Mouse (Mus musculus) forebrain, embryonic 14.5 days (tissue): ENCODE measurements around the gene Gm20388. TPM values are rescaled to one million over a fixed set of nuclear protein-coding genes. Genes with fewer than 3 reads are reported as not detected.
A peak's percentile ranks its signal among the peaks of the same experiment; 100 is the strongest.

Source experiments
- ATAC-seq: fragments of 200-750 bp; cut with Nextera tagmentation; 2 replicates; pipeline ENCODE4 v1.8.0; 2017; ENCODE audit warnings: mild to moderate bottlenecking, moderate library complexity
- DNase-seq: peaks from one replicate; pipeline ENCODE4 v3.0.0-alpha.2; 2015; ENCODE audit warnings: low spot score
- H3K27ac ChIP-seq: fragments of 300-500 bp; sonication (generic); 2 replicates; pipeline ENCODE4 v1.5.1; 2014; ENCODE audit warnings: low read depth, mild to moderate bottlenecking, control low read depth, low read length, moderate library complexity
- H3K27me3 ChIP-seq: fragments of 300-500 bp; sonication (generic); replicated peaks from 2 replicates; pipeline ENCODE4 v1.6.1; 2014; ENCODE audit warnings: low read length, control low read depth, mixed read lengths; ENCODE audit not compliant: control insufficient read depth, insufficient read depth
- H3K36me3 ChIP-seq: fragments of 300-500 bp; sonication (generic); 2 replicates; pipeline ENCODE4 v1.6.1; 2014; ENCODE audit warnings: low read length, control low read depth; ENCODE audit not compliant: control insufficient read depth, insufficient read depth
- H3K4me1 ChIP-seq: fragments of 300-500 bp; sonication (generic); 2 replicates; pipeline ENCODE4 v1.6.1; 2014; ENCODE audit warnings: antibody characterized with exemption, low read length, control low read depth; ENCODE audit not compliant: control insufficient read depth, insufficient read depth
- H3K4me2 ChIP-seq: fragments of 300-500 bp; sonication (generic); 2 replicates; pipeline ENCODE4 v1.6.1; 2014; ENCODE audit warnings: mild to moderate bottlenecking, control low read depth, low read length
- H3K4me3 ChIP-seq: fragments of 300-500 bp; sonication (generic); 2 replicates; pipeline ENCODE4 v1.5.1; 2014; ENCODE audit warnings: low read depth, low read length, control low read depth
- H3K9ac ChIP-seq: fragments of 300-500 bp; sonication (generic); 2 replicates; pipeline ENCODE4 v1.6.1; 2014; ENCODE audit warnings: mild to moderate bottlenecking, low read length, control low read depth, moderate library complexity
- H3K9me3 ChIP-seq: fragments of 300-500 bp; sonication (generic); replicated peaks from 2 replicates; pipeline ENCODE4 v1.6.1; 2016; ENCODE audit warnings: low read length, control low read depth, mixed read lengths; ENCODE audit not compliant: control insufficient read depth
- WGBS: fragments of 180-500 bp; shearing (Covaris S2); extraction: QIAGEN DNeasy Blood & Tissue Kit; methylation state at CpG from one replicate; pipeline ENCODE4 v1.1.7; 2014; 5-methylcytosine and 5-hydroxymethylcytosine counted together
- polyA plus RNA-seq: library from polyadenylated mRNA; unstranded; fragments of >200 nt; fragmentation: Nextera tagmentation; extraction: Ambion mirVana; gene quantifications from 2 replicates; pipeline ENCODE4 v1.2.1, GENCODE M21; 2014

Gm20388 gene
- polyA plus RNA-seq, 1 experiment from 2014 or later = 7.4 TPM

GRCm38 (mm10) chr8:122197342-122197741 lies 2286.7 kb downstream of the Gm20388 start:
- 73% methylated on average over 5 of the region's 5 CpGs for WGBS
- Histone ChIP-seq H3K4me2 (no peak overlapping the region), H3K4me1 (no peaks in the 10 kb centered on the region), H3K36me3 (no peaks in the 10 kb centered on the region), H3K9ac (no peak overlapping the region), H3K9me3 (no peaks in the 10 kb centered on the region), H3K4me3 (no peak overlapping the region), H3K27me3 (no peaks in the 10 kb centered on the region), H3K27ac (no peak overlapping the region)
- no peak for ATAC-seq
- no peak for DNase-seq

DNA sequence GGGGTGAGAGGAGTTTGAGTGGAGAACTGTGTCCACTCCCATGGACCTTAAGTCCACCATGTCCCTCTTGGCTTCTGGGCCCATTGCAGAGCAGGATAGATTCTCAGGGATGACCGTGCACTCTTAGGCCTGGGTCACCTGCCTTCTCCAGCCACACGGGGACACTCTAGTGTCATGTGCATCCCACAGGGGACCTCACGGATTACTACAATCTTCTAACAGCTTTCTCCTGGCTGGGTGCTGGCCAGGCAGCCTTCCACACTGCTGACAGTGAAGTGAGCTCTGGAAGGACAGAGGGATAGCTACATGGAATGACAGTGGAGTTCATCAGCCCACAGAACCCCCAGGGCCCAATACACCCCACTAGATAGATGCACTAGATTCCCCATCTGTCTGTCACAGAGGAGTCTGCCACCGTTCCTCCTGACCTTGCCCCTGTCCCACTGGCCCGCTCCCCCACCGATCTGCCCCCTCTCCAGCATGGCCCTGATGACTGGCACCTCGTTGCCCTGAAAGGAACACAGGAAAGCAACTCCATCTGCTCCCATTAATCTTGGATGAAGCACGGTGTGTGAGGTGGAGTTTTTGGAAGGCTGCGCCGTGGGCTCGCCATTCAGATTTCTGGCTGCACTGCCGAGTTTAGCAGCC lies 2287.9 kb downstream of the Gm20388 start:
- H3K36me3 ChIP-seq = no peaks in the 10 kb centered on the region
- no peak overlapping the region for H3K4me2 ChIP-seq
- H3K4me1 ChIP-seq = no peaks in the 10 kb centered on the region
- 78% methylated on average over 12 of the region's 12 CpGs for WGBS
- ATAC-seq (no peak), DNase-seq (no peak)
- H3K27me3 ChIP-seq = no peaks in the 10 kb centered on the region
- no peak overlapping the region for H3K9ac ChIP-seq
- H3K27ac ChIP-seq = no peak overlapping the region
- no peaks in the 10 kb centered on the region for H3K9me3 ChIP-seq
- H3K4me3 ChIP-seq = no peak overlapping the region

DNA sequence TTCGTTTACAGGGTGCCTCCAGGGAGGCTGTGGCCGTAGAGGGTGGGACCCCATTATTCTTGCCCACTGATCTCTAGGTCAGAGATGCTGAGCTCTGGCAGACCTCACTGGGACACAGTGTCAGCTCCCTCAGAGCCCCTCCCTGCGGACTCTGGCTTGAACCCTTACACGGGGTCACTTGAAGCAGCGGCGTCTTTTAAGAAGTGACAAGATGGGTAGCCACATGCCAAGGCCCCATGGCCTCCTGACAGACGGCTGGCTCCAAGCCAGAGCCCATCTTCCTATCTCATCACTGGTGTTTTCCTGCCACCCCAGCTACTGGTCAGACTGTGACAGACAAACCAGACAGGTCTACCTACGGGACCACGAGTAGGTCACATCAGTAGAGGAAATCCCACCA lies 2288.6 kb downstream of the Gm20388 start:
- no peaks in the 10 kb centered on the region for H3K36me3 ChIP-seq
- H3K9ac ChIP-seq = no peak overlapping the region
- no peak for ATAC-seq
- no peak overlapping the region for H3K4me2 ChIP-seq
- no peak overlapping the region for H3K4me3 ChIP-seq
- H3K27me3 ChIP-seq = no peaks in the 10 kb centered on the region
- no peak for DNase-seq
- no peaks in the 10 kb centered on the region for H3K9me3 ChIP-seq
- WGBS = 87% methylated on average over 9 of the region's 9 CpGs
- H3K4me1 ChIP-seq = no peaks in the 10 kb centered on the region
- no peak overlapping the region for H3K27ac ChIP-seq

- Histone ChIP-seq H3K4me1 (no peaks in the 10 kb centered on the region), H3K27me3 (no peaks in the 10 kb centered on the region), H3K9ac (no peak overlapping the region), H3K36me3 (no peaks in the 10 kb centered on the region), H3K4me2 (no peak overlapping the region), H3K9me3 (no peaks in the 10 kb centered on the region), H3K4me3 (no peak overlapping the region), H3K27ac (no peak overlapping the region)
- DNase-seq (no peak), ATAC-seq (no peak)
- WGBS = 81% methylated on average over 4 of the region's 4 CpGs
Measured at GRCm38 (mm10) chr8:122199841-122200240, 2289.2 kb downstream of the Gm20388 start.

- Histone ChIP-seq H3K9ac (no peak overlapping the region), H3K4me2 (no peak overlapping the region), H3K27me3 (no peaks in the 10 kb centered on the region), H3K4me1 (no peaks in the 10 kb centered on the region), H3K27ac (no peak overlapping the region), H3K36me3 (no peaks in the 10 kb centered on the region), H3K9me3 (no peaks in the 10 kb centered on the region), H3K4me3 (no peak overlapping the region)
- 71% methylated on average over 3 of the region's 3 CpGs for WGBS
- no peak for ATAC-seq
- DNase-seq = no peak
Measured at GRCm38 (mm10) chr8:122211591-122211990, 2300.9 kb downstream of the Gm20388 start.

- 86% methylated on average over 8 of the region's 8 CpGs for WGBS
- no peak for ATAC-seq
Measured at GRCm38 (mm10) chr8:122215630-122216029, 2305.0 kb downstream of the Gm20388 start.

DNA sequence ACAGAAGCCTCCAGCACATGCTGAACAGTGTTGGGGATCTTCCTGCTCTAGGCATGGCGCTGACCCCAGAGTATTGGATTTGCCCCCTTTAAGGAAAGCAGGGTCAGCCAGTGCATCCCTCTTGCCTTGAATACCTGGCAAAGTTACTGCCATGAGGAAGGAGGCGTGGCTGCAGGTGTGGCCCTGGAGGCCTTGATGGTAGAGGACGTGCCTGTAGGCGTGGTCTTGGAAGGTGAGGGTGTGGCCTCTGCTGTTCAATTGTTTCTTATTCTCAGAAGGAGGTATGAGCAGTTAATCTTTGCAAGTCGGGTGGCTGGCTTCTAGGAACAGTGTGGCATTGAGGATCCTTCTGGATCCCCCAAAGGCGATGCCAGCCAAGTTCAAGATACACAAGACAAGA lies 2305.8 kb downstream of the Gm20388 start:
- no peaks in the 10 kb centered on the region for H3K9me3 ChIP-seq
- no peak overlapping the region for H3K4me2 ChIP-seq
- no peaks in the 10 kb centered on the region for H3K27me3 ChIP-seq
- no peaks in the 10 kb centered on the region for H3K4me1 ChIP-seq
- H3K4me3 ChIP-seq = no peak overlapping the region
- DNase-seq (no peak), ATAC-seq (no peak)
- H3K36me3 ChIP-seq = no peaks in the 10 kb centered on the region
- no peak overlapping the region for H3K9ac ChIP-seq
- 57% methylated on average over 6 of the region's 6 CpGs for WGBS
- H3K27ac ChIP-seq = no peak overlapping the region

More at GRCm38 (mm10) chr8:122215630-122216029, 2305.0 kb downstream of the Gm20388 start:
- H3K4me2 ChIP-seq = no peak overlapping the region
- no peak overlapping the region for H3K9ac ChIP-seq
- no peaks in the 10 kb centered on the region for H3K4me1 ChIP-seq
- no peak for DNase-seq
- H3K27ac ChIP-seq = no peak overlapping the region
- H3K4me3 ChIP-seq = no peak overlapping the region
- no peaks in the 10 kb centered on the region for H3K36me3 ChIP-seq
- H3K9me3 ChIP-seq = no peaks in the 10 kb centered on the region
- no peaks in the 10 kb centered on the region for H3K27me3 ChIP-seq

DNA sequence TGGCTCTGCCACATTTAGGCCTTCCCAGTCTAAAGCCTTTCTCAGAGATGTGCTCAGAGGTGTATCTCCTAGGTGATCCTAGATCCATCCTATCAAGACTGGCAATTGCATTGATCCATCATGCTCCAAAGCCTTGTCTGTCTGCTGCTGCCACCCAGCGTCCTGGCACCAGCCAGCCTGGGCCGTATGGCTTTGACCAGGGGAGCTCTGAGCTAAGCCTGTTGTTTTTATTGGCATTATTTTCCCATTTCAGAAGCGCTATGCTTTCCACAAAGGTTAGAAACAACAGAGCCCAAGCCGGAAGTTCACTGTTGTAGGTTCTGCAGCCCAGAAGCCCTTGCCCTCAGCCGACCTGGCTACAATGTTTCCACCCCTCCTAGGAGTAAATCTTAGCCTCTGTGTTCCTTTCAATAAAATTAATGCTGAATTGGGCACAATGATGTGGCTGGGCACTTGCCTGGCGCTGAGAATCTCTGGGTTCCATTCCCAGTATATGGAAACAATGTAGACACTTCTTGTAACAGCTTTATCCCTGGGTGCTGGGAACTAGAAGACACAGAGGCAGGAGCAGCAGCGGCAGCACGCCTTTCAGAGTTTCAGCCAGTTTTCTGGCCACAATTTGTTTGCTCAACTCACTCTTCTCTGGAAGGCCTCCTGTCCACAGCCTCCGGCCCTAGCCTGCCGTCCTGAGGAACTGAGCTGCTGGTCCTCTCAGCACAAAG lies 2307.0 kb downstream of the Gm20388 start:
- H3K9ac ChIP-seq = no peak overlapping the region
- no peak overlapping the region for H3K4me3 ChIP-seq
- no peaks in the 10 kb centered on the region for H3K4me1 ChIP-seq
- H3K27ac ChIP-seq = no peak overlapping the region
- no peak for DNase-seq
- H3K27me3 ChIP-seq = no peaks in the 10 kb centered on the region
- ATAC-seq = no peak
- no peaks in the 10 kb centered on the region for H3K36me3 ChIP-seq
- no peaks in the 10 kb centered on the region for H3K9me3 ChIP-seq
- WGBS = 83% methylated on average over 10 of the region's 10 CpGs
- H3K4me2 ChIP-seq = no peak overlapping the region

DNA sequence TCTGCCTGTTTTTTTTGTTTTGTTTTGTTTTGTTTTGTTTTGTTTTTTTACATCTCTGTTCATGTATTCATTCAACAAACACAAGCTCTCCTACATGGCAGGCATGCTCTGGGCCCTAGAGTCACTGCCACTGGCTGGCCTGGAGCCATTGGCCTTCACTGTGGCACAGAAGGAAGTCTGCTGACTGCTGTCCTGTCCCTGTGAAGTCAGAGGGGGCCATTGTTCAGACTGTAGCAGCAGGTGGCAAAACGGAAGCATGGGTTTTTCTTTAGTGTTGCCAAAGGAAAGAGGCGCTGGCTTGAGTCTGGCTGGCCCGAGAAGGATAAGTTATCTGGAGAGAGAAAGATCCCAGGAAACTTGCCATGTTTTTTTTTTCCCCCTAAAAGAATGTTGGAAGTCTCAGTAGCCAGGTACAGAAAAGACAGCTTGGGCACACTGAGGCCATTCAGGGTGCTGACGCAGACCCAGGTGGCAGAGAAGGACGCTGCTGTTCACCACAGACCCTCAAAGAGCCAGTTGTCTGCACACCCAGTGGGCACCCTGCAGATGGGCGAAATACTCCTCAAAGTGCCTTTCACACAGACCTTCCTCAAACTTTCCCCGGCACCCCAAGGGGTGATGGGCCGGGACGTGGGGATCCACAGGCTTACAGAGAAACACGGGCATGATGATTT lies 2313.5 kb downstream of the Gm20388 start:
- DNase-seq = peak; percentile 15
- peaks cover 8% of the 10 kb centered on the region for H3K27me3 ChIP-seq
- H3K4me1 ChIP-seq = no peaks in the 10 kb centered on the region
- WGBS = 60% methylated on average over 10 of the region's 10 CpGs
- no peak overlapping the region for H3K4me2 ChIP-seq
- H3K9ac ChIP-seq = no peak overlapping the region
- H3K36me3 ChIP-seq = no peaks in the 10 kb centered on the region
- no peak for ATAC-seq
- no peak overlapping the region for H3K27ac ChIP-seq
- H3K4me3 ChIP-seq = no peak overlapping the region
- no peaks in the 10 kb centered on the region for H3K9me3 ChIP-seq
